Mouse (Mus musculus): ENCODE data around the gene Kxd1.

The Kxd1 gene

DNA sequence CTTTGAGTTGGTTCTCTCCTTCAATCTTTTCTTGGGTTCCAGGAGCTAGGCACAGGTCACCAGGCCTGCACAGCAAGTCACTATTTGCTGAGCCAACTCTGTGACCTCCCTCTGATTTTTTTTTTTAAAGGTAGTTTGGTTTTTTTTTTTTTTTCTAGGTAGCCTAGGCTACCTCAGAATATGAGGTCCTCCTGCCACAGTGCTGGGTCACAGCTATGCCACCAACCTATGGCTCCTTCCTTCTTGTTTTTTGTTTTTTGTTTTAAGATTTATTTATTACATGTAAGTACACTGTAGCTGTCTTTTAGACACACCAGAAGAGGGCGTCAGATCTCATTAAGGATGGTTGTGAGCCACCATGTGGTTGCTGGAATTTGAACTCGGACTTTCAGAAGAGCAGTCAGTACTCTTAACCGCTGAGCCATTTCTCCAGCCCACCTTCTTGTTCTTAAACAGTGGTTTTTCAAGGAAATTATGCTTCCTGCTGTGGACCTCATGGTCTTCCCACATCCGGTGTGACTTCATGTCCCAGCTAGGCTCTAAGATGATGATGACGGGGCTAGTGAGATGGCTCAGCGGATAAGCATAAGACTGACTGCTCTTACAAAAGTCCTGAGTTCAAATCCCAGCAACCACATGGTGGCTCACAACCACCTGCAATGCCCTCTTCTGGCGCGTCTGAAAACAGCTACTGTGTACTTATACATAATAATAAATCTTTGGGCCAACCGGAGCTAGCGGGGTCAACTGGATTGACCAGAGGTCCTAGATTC, 21.8 kb upstream of the Kxd1 start:
- DNase-seq (ENCODE audit: extremely low read depth, low read depth, low spot score), result no peak

DNA sequence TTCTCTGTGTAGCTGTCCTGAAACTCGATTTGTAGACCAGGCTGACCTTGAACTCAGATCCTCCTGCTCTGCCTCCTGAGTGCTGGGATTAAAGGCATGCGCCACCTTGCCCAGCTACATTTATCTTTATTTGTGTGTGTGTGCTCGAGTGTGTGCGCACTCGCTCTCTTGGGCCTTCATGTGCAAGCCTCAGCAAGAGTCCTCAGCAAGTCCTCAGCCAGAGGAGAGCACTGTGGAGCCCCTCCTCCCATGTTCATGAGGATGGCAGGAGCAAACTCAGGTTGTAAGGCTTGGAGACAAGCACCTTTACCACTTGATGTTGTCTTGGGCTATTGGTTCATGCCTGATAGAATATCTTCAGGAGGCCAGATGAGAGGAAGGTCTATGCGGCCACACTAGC, 20.0 kb upstream of the Kxd1 start:
- DNase-seq (ENCODE audit: extremely low read depth, low read depth, low spot score), result no peak

DNA sequence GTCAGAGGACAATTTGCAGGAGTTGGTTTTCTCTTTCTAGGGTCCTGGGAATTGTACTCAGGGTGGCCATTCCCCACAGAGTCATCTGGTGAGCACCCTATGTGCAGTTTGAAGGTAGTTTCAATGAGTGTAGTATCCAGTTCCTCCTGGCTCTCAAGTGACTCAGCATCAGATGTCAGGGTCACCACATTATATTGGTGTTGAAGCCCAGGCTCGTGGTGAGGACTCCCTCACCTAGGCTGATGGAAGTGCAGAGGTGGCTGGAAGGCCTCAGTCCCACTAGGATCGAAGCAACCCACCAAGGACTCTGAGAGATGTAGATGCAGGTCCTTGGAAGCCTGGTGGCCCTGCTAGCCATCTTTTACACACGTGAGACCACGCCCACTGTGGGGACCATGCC, 18.7 kb upstream of the Kxd1 start:
- DNase-seq (ENCODE audit: extremely low read depth, low read depth, low spot score), result no peak

DNA sequence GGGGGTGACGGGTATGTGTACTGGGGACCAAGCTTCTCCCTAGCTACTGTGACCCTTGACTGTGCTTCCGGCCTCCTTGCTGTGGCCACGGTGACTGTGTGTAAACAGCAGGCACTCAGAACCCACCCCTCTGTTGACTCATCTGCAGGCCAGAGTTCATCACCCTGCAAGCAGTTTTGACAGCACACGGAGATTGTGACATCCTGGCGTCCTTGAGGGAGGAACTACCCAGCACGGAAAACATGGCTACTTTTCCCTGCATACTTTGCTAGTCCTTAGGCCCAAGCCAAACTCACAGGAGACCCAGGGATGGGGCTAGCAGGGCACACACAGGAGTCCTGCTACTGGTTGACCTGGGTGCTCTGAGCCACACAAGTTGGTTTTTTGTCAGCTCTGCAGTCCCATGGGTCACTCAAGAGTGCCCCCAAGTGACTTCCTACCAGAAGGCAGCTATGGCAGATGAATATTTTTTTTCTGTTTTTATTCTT, 16.5 kb upstream of the Kxd1 start:
- no peak for DNase-seq (ENCODE audit: extremely low read depth, low read depth, low spot score)

DNA sequence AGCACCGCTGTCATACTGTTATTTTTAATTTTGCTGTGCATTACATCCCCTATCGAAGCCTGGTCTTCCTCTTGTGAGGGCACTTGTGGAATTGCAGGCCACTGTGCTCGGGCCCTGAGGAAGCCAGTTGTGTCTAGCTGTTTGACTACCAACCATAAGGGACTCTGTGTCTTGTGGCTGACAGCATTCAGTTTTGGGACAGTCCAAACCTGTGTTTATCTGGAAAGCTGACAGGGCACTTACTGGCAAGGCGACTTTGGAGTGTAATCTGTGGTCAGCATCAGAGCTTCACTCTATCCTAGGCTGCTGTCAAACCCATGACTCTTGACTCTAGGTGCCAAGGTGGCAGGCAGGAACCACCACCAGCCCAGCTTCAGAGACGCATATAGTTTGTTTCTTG, 13.3 kb upstream of the Kxd1 start:
- DNase-seq (ENCODE audit: extremely low read depth, low read depth, low spot score), result no peak

DNA sequence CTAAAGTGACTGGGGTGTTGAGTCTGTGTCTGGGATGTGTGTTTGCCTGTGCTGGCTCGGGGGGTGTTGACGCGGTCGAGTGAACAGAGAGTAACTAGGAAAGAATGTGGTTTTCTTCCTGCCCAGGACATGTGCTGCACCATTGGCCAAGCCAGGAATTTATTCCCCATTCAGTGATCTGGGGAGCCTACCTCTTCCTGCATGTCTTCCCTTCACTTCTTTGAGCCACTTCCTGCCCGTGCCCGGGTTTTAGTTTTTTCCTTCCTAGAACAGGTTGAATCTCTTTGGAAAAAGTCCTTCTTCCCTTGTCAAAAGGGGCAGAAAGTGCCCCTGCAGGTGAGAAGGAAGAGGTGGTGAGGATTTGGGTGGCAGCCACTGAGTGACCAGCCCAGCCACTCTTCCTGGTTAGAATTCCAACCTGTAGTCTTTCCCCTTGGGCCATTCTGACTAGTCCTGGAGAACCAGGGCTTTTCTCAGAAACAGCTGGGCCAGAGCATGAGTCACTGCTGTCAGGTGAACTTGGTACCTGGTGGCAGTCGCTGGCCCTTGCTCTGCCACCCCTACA, 12.8 kb upstream of the Kxd1 start:
- DNase-seq (ENCODE audit: extremely low read depth, low read depth, low spot score), result no peak

DNA sequence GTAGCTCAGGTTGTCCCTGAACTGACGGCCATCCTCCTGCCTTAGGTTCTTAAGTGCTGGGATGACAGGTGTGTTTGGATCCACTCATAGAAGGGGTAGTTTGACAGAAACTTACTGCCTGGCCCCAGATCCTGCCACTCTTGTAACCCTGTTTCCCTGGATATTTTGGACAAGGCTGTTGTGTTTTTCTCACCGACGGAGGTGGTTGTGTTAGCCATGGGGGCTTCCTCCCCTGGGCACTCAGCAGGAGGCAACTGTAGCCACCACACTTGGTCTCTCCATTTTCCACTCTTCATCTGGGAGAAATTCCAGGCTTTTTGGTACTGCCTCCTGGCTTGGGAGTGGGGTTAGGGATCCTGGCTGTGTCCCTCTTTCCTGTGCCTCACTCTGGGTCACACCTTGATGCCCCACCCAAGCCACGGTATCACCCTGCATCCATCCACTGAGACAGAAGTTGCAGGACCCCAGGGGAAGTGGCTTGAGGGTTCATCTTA, 12.3 kb upstream of the Kxd1 start:
- DNase-seq (ENCODE audit: extremely low read depth, low read depth, low spot score), result no peak

DNA sequence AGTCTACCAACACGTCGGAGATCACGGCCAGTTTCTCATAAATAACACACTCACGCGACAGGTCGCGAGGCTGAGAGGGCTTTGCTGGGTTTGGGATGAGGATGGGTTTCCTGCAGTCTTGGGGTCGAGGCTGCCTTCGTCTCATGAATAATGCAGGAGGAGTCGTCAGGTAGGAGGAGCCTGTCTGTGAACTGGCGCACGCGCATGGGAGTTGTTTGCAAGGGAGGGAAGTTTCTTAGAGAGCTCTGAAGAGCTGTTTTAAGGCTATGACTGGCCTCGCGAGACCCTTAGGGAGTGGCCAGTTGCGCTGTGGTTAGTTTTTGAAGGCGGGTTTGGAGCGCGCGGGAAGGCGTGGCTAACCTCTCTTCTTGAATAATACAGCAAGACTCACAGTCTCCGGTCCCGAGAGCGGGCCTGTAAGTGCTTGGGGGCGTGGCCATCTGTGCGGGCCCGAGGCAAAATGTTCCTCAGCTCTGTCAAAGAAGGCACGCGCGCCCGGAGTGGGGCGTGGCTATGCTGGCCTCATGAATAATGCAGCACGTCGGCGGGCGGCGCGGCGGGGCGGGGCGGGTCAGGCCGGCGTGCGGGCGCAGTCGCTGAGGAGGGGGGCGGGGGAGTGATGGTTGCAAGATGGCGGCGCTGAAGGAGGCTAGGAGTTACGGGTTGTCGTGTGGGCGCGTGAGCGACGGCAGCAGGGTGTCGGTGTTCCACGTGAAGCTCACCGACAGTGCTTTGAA, 11.5 kb upstream of the Kxd1 start, which contains the start of gene Ell:
Gene Ell (plus strand): TSS at position 381 of the 737 bp plus-strand sequence.
- DNase-seq (ENCODE audit: extremely low read depth, low read depth, low spot score), result peak; percentile 93

DNA sequence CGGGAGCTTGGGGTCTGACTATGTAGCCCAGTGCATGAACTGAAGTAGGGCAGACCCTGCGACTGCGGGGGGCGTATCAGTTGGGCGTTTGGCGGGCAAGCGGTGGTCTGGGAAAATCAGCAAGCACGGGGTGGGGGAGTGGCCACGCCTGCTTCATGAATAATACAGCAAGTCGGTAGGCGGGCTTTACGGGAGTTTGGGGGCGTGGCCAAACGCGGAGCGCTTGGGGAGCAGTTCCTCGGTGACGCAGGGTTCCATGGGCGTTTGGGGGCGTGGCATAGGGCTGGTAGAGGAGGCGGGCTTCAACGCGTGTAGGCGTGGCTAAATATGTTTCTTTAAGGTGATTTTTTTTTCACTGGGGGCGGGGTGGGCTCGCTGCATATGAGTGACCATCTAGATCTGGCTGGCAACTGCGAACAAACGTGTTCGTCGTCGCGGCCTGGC, 10.9 kb upstream of the Kxd1 start:
- DNase-seq (ENCODE audit: extremely low read depth, low read depth, low spot score), result peak; percentile 92

DNA sequence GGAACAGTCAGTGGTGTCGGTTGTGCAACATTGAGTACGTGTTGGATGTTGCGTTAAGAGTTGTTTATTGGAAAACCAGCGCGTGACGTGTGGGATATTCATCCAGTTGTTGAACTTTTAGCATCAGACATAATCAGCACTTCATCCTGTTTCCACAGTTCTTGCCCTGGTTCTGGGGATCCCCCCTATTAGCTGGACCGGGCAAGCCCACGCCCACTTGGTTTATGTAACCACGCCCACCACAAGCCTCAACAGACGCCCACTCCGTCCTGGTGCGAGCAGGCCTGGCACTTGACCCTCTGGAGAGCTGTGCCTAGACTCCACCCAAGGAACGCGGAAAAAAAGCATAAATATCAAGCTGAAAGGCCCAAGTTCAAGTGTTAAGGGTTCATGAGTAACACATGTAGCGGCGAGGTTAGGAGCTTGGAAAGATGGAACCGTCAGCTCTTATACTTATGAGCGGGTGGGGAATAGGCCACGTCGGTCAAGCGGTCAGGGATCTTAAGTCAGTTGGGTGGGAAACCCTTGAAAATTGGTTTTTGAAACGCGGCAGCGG, 10.3 kb upstream of the Kxd1 start:
- DNase-seq (ENCODE audit: extremely low read depth, low read depth, low spot score), result no peak

DNA sequence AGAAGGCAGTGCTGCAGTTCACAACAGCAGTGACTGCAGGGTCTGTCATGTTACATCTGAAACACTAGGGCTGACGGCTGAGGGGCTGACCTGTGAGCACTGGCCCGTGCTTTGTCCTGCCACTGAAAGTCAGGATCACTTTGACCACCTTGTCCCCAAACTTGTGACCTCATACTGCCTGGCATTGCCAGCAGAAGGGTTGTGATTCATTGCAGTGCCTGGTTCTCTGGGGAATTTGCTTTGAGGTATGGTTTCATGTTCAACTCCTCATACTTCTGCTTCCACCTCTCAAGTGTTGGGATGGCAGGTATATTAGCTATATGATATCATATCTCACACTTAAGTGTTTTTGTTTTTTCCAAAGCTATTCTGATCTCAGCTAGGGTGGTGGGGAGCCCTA, 7.9 kb upstream of the Kxd1 start:
- DNase-seq (ENCODE audit: extremely low read depth, low read depth, low spot score), result no peak

DNA sequence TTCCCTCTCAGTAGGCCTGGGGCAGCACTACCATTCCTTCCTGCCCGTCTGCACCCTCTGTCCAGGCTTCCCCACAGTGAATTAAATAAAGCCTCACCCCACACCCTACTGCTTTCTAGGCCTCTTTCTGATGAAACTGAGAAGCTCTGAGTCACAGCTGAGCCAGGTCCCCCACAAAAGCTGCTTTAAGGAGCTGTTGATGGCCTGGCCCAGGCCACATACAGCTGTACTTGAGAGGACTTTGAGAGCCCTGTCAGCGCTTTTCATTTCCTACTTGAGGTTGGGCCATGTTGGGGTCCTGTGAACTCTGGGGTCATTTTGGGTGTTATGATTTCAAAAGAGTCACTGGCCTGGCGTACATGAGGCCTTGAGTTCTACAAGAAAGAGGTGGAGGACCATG, 7.5 kb upstream of the Kxd1 start:
- no peak for DNase-seq (ENCODE audit: extremely low read depth, low read depth, low spot score)

DNA sequence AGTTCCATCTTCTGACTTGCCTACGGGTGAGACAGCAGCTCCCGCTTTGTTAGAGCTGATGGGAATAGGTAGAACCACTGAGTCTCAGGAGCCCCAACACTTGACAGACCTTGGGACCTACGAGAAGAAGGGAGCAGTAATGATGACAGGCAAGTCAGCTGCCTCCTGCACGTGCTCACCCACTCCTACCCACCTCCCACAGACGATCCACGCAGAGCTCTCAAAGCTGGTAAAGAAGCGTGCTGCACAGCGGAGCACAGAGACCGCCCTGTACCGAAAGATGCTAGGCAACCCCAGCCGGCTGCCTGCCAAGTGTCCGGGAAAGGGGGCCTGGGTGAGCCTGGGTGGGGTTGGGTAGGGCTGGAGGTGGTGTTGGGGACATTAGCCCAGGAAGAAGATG, 6.5 kb upstream of the Kxd1 start:
- no peak for DNase-seq (ENCODE audit: extremely low read depth, low read depth, low spot score)

DNA sequence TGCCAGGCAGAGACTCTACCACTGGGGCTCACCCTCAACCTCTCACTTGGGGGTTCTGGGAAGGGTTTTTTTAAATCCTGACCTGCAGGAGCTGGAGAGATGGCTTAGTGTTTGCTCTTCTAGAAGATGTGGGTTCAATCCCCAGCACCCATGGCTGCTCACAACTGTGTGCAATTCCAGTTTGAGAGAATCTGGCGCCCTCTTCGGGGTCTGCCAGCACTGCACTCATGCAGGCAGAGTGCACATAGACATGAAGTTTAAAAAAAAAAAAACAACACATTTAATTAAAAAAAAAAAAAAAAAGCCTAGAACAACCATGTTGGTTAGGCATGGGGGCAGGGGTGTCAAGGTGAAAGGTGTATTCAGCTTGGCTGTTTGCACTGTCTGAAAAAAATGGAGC, 2.6 kb upstream of the Kxd1 start:
- no peak for DNase-seq (ENCODE audit: extremely low read depth, low read depth, low spot score)

DNA sequence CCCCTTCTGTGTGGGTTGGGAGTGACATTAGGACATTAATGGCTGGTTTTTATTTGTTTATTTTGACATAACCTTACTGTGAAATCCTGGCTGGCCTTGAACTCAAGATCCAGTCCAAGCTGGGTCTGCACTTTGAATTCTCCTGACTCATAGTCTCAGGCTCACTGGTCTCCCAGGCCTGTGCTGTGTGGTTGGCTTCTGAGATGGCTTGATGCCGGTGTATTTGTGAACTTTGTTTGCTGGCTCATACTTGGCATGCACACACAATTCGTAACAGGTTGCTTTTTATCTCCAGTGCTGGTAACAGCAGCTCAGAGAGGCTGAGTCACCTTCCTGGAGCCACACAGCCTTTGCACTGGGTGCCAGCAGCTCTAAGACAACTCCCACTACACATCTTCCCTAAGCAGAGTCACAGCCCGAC, 2.0 kb upstream of the Kxd1 start:
- DNase-seq (ENCODE audit: extremely low read depth, low read depth, low spot score), result no peak

DNA sequence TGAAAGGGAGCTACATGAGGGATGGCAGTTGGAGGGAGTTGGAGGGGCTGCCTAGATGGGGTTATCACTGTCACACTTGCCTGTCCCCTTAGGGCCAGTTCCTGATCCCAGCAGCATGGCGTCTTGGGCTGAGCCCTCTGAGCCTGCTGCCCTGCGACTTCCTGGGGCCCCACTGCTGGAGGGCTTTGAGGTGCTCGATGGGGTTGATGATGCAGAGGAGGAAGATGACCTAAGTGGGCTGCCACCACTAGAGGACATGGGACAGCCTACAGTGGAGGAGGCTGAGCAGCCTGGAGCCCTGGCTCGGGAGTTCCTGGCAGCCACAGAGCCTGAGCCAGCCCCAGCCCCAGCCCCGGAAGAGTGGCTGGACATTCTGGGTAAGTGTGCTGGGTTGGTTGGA, 1.5 kb upstream of the Kxd1 start:
- DNase-seq (ENCODE audit: extremely low read depth, low read depth, low spot score), result no peak

DNA sequence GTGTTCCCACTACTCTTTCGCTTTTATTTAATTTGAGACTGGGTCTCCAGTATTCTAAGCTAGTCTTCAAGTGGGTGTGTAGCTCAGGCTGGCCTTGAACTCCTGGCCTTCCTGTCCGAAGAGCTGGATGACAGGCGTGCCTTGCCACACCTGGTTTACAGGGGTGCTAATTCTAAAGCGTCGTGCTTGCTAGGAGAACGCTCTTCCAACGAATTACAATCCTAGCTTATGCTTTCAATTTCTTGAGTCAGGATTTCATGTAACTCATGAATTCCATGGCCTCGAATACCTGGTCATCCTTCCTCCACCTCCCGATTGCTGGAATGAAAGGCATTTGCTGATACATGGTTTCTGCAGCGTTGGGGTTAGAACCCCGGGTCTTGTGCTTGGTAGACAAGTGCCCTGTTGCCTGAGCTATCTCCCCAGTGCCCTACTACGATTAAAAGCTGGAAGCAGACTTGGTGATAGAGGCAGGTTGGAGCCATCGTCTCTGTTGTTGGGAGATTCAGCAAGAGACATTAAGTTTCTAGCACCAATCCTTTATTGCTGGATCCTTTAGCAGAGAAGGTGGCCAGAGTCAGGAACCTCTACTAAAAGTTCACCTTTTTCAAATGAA, 534 bp upstream of the Kxd1 start:
- no peak for DNase-seq (ENCODE audit: extremely low read depth, low read depth, low spot score)

DNA sequence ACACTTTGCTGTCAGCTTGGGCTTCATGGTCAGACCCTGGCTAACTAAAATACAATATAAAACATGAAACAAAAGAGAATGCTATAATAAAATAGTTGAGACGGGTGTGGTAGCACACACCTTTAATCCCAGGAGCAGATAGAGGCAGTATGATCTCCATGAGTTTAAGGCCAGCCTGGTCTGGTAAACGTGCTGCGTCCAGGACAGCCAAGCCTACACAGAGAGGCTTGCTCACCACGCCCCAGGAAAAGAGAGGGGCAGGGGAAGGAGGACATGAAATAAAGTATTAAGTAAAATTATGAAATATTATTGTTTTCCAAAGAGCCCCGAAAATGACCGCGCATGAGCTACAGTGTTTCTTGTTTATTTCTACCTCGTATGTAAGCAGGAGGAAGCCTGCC, 645 bp downstream of the Kxd1 start:
- no peak for DNase-seq (ENCODE audit: extremely low read depth, low read depth, low spot score)

DNA sequence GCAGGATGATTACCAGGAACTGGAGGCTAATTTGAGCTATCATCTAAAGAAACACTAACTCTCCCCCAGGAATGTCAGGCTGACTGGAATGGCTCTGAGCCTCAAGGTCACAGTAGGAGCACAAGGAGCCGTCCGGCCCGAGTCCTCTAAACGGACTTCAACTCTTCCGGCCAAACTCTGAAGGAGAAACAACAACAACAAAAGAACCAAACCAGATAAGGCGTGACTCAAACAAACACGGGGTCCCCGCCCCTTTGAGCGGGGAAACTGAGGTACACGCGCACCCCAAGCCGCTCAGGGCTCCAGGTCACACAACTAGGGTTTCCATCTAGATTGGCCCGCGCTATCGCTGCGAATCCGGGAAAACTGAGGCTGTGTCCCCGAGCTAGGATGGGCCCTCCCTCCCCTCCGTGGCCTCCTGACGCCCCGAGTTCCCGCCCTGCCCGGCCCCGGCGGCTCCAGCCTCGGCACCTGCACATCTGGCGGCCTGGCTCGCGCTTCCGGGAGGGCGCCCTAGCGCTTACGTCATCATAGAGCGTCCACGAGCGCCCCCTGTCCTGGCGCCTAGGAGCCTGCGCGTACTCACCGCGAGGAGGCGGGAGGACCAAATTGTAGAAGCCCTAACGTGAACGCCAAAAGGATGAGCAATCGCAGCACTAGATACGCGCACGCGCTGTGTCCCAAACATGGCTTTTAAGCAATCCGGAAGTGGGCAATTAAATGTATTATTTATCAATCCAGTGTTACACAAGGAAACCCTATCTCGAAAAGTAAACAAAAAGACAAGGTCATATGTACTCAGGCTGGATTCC, 5.0 kb downstream of the Kxd1 start:
- no peak for DNase-seq (ENCODE audit: extremely low read depth, low read depth, low spot score)

DNA sequence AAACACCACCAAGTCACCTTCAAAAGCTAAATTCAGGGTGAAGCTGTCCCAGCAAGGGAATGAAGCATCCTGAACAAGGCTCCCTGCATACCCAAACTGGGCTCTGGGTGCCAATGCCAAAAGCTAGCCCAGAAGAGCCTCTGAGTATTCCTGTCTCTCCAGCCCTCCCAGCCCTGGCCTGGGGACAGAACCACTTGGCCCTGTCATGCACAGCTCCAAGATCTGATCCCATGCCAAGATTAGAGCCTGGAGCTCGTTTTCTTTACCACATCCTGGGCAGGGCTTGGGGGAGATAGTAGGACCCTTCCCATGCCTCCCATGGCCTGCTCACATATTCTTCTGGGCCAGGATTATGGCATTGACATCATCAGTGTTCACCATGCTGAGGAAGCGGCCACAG, 8.2 kb downstream of the Kxd1 start:
- DNase-seq (ENCODE audit: extremely low read depth, low read depth, low spot score), result no peak

Measured in fat pad, adult 2 months (tissue).